Mouse (Mus musculus): ENCODE results near the gene Ndufs8. TPM values are rescaled to one million over a fixed set of nuclear protein-coding genes. Genes with fewer than 3 reads are reported as not detected.

Gene Ndufs8
- polyA plus RNA-seq, 1 experiment from 2014 or later = 507 TPM

DNA sequence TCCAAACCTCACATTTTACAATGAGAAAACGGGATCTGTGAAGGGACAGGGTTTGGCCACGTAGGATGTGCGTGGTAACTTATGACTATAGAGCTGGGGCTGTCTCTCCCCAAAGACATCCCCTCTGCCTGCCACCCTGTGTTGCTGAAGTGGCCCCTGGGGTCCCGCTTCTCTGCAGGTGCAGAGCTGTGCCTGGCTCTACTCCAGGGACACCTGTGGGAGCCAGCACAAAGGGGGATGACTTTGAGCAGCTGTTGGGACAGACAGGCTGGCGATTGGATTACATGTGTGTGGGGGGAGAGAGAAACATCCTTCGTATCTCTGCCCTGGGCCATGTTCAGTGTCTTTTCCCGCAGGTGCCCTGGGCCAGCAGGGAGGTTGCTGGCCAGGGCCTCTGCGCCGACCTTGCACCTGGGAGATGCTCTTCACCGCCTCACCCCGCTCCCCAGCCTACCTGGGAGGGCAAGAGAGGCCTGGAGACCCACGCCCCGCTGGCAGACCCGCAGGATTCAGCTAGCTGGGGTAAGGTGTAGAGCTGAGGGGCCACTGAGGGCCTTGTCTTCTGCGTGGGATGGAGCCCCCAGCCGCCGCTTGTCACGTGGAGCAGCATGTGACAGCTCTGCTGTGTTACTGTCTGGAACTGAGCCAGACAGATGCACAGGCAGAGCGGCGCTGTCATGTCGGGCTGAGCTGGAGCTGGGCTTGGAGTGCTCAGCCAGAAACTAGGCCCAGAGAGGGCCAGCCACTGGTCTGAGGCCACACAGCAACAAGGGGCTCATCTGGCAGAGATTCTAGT is 17.9 kb upstream of the Ndufs8 start:
- Histone ChIP-seq H3K4me3 (ENCODE audit: control insufficient read depth in 1 of 2, insufficient read depth in 1 of 2, low read depth in 1 of 2, low read length in 2 of 2) (no peak overlapping the region), H3K36me3 (ENCODE audit: control insufficient read depth, insufficient read depth, low read length) (no peaks in the 10 kb centered on the region), H3K27me3 (ENCODE audit: control insufficient read depth, insufficient read depth, low read length) (no peaks in the 10 kb centered on the region), H3K4me1 (ENCODE audit: control insufficient read depth in 2 of 2, insufficient read depth in 2 of 2, low read length in 2 of 2) (peaks cover 26% of the 10 kb centered on the region in 2 experiments), H3K9ac (ENCODE audit: low read length) (0 out of 2 replicates have a peak overlapping the region, but pooled peaks have one; percentile 4), H3K4me2 (ENCODE audit: low read length) (no peak overlapping the region), H3K27ac (replicated peaks in 1 of 2; ENCODE audit: control insufficient read depth in 1 of 2, insufficient read depth in 1 of 2, low read depth in 2 of 2, low read length in 2 of 2) (peak overlapping the region; percentile 69 to 78), H3K9me3 (ENCODE audit: control insufficient read depth, low read length) (no peaks in the 10 kb centered on the region)
- 61% methylated on average over 21 of the region's 21 CpGs for WGBS
- no peak for ATAC-seq (ENCODE audit: insufficient number of reproducible peaks, insufficient read depth, low FRiP score, low read depth)

DNA sequence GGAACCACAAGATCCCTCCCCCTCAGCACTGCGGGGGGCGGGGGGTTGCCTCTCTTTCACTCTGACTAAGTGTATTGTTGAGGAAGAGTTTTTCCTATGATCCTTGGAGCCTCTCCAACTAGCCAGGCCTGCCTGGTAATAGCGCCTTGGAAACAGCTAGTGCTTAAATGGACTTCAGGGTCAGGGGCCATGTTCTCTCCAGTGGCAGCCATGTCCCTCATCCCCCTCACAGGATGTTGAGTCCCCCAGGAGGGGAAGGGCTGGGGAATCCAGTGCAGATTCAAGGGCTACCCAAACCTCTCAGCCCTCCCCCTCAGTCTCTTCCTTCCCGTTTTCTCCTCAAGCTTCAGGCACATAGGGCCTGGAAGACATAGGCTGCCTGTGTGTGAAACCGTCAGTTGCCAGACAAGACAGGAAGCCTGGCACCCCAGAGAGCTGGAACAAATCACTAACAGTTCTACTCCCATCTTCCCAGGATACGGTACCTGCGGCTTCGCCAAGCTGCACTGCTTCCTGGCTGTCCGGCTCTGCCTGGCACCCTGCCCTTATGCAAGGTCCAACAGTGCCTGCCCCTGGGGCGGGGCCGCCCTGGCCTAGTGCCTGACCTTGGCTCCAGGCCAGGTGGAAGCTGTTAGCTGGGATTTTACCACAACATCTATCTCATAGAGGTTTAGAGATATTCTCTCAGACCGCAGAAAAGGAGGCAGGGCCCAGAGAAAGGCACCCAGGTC is 16.8 kb upstream of the Ndufs8 start, which contains the start of gene Aldh3b1:
Gene Aldh3b1 (minus strand): TSS at position 598 of the 731 bp plus-strand sequence.
- Histone ChIP-seq H3K36me3 (ENCODE audit: control insufficient read depth, insufficient read depth, low read length) (no peaks in the 10 kb centered on the region), H3K9ac (ENCODE audit: low read length) (0 out of 2 replicates have a peak within 1 kb of the TSS, but pooled peaks have one; percentile 4), H3K9me3 (ENCODE audit: control insufficient read depth, low read length) (no peaks in the 10 kb centered on the region), H3K27me3 (ENCODE audit: control insufficient read depth, insufficient read depth, low read length) (no peaks in the 10 kb centered on the region), H3K27ac (replicated peaks in 1 of 2; ENCODE audit: control insufficient read depth in 1 of 2, insufficient read depth in 1 of 2, low read depth in 2 of 2, low read length in 2 of 2) (peak within 1 kb of the TSS; percentile 69 to 78), H3K4me3 (ENCODE audit: control insufficient read depth in 1 of 2, insufficient read depth in 1 of 2, low read depth in 1 of 2, low read length in 2 of 2) (no peak within 1 kb of the TSS; a peak in 1 of 4 replicates), H3K4me1 (ENCODE audit: control insufficient read depth in 2 of 2, insufficient read depth in 2 of 2, low read length in 2 of 2) (peaks cover 24 to 26% of the 10 kb centered on the region in 2 experiments), H3K4me2 (ENCODE audit: low read length) (peak within 1 kb of the TSS; percentile 20)
- WGBS = 44% methylated on average over 12 of the region's 12 CpGs
- peak; percentile 78 for ATAC-seq (ENCODE audit: insufficient number of reproducible peaks, insufficient read depth, low FRiP score, low read depth)

DNA sequence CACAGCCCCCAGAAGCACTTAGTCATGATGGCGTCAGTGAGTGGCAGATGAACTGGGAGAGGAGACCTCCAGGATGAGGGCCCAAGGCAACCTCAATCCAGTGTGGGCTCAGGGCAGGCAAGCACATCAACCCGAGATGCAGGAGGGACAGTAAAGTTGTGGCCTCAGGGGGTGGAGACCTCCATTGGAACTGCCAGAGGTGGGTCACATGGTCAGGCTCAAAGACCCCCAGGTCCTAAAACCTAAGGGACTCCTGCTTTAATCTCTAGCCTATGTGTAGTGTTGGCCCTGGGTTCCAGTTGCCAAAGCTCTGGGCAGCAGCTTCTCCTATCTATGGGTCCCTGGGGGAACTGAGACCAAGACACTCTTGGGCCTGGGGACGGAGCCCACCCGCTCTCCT is 16.2 kb upstream of the Ndufs8 start:
- Histone ChIP-seq H3K4me3 (ENCODE audit: control insufficient read depth in 1 of 2, insufficient read depth in 1 of 2, low read depth in 1 of 2, low read length in 2 of 2) (no peak overlapping the region), H3K4me2 (ENCODE audit: low read length) (no peak overlapping the region), H3K27me3 (ENCODE audit: control insufficient read depth, insufficient read depth, low read length) (no peaks in the 10 kb centered on the region), H3K9me3 (ENCODE audit: control insufficient read depth, low read length) (no peaks in the 10 kb centered on the region), H3K9ac (ENCODE audit: low read length) (no peak overlapping the region), H3K36me3 (ENCODE audit: control insufficient read depth, insufficient read depth, low read length) (no peaks in the 10 kb centered on the region), H3K27ac (replicated peaks in 1 of 2; ENCODE audit: control insufficient read depth in 1 of 2, insufficient read depth in 1 of 2, low read depth in 2 of 2, low read length in 2 of 2) (peak overlapping the region; percentile 69 to 78), H3K4me1 (ENCODE audit: control insufficient read depth in 2 of 2, insufficient read depth in 2 of 2, low read length in 2 of 2) (peaks cover 29% of the 10 kb centered on the region in 2 experiments)
- 81% methylated on average over 4 of the region's 4 CpGs for WGBS
- no peak for ATAC-seq (ENCODE audit: insufficient number of reproducible peaks, insufficient read depth, low FRiP score, low read depth)

DNA sequence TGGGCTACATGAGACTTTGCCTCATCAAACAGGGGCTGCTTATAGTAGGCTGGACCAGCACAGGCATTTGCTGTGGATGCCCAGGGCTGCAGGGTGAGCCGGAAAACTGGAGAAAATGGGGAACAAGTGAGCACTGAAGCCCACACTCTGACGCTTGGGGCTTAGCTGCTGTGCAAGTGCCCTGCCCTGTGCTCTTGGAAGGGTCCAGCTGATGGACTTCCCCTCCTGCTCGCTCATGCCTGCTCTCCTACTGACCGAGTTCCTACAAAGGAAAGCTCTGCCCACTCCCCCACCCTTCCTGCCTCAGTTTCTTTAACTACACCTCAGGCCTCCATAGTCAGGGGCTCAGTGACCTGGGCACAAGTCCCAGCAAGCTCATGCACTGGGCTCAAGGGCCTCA is 15.4 kb upstream of the Ndufs8 start:
- Histone ChIP-seq H3K4me3 (ENCODE audit: control insufficient read depth in 1 of 2, insufficient read depth in 1 of 2, low read depth in 1 of 2, low read length in 2 of 2) (no peak overlapping the region), H3K4me1 (ENCODE audit: control insufficient read depth in 2 of 2, insufficient read depth in 2 of 2, low read length in 2 of 2) (peaks cover 30 to 32% of the 10 kb centered on the region in 2 experiments), H3K36me3 (ENCODE audit: control insufficient read depth, insufficient read depth, low read length) (no peaks in the 10 kb centered on the region), H3K9me3 (ENCODE audit: control insufficient read depth, low read length) (no peaks in the 10 kb centered on the region), H3K27me3 (ENCODE audit: control insufficient read depth, insufficient read depth, low read length) (no peaks in the 10 kb centered on the region), H3K4me2 (ENCODE audit: low read length) (no peak overlapping the region), H3K9ac (ENCODE audit: low read length) (no peak overlapping the region), H3K27ac (replicated peaks in 1 of 2; ENCODE audit: control insufficient read depth in 1 of 2, insufficient read depth in 1 of 2, low read depth in 2 of 2, low read length in 2 of 2) (no peak overlapping the region)
- no peak for ATAC-seq (ENCODE audit: insufficient number of reproducible peaks, insufficient read depth, low FRiP score, low read depth)
- WGBS = 82% methylated on average over 4 of the region's 4 CpGs

DNA sequence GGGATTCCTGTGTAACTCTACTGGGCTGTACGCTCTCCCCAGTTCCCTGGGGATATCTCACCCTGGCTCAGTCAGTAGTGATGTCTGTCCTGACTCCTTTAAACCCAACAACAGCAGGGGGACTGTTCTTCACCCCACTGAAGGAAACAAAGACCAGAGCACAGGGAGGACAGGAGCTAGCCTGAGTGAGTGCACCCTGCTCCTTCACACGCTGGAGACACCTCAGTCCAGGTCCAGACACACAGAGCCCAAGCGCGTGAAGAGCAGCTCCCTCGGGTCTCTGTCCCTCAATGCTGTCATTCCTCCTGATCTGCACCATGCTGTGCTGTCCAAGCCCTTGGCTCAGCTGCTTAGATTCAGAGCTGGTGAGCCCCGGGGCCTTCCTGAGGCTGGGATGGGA is 14.1 kb upstream of the Ndufs8 start:
- no peaks in the 10 kb centered on the region for H3K9me3 ChIP-seq (ENCODE audit: control insufficient read depth, low read length)
- 50% methylated on average over 6 of the region's 6 CpGs for WGBS
- H3K36me3 ChIP-seq (ENCODE audit: control insufficient read depth, insufficient read depth, low read length) = no peaks in the 10 kb centered on the region
- H3K4me2 ChIP-seq (ENCODE audit: low read length) = no peak overlapping the region
- no peak for ATAC-seq (ENCODE audit: insufficient number of reproducible peaks, insufficient read depth, low FRiP score, low read depth)
- H3K27me3 ChIP-seq (ENCODE audit: control insufficient read depth, insufficient read depth, low read length) = no peaks in the 10 kb centered on the region
- H3K27ac ChIP-seq (replicated peaks in 1 of 2; ENCODE audit: control insufficient read depth in 1 of 2, insufficient read depth in 1 of 2, low read depth in 2 of 2, low read length in 2 of 2) = 0 out of 4 replicates have a peak overlapping the region, but pooled peaks of 1 of the 2 experiments have one; percentile 6
- peaks cover 30 to 32% of the 10 kb centered on the region in 2 experiments for H3K4me1 ChIP-seq (ENCODE audit: control insufficient read depth in 2 of 2, insufficient read depth in 2 of 2, low read length in 2 of 2)
- H3K4me3 ChIP-seq (ENCODE audit: control insufficient read depth in 1 of 2, insufficient read depth in 1 of 2, low read depth in 1 of 2, low read length in 2 of 2) = no peak overlapping the region
- H3K9ac ChIP-seq (ENCODE audit: low read length) = no peak overlapping the region

DNA sequence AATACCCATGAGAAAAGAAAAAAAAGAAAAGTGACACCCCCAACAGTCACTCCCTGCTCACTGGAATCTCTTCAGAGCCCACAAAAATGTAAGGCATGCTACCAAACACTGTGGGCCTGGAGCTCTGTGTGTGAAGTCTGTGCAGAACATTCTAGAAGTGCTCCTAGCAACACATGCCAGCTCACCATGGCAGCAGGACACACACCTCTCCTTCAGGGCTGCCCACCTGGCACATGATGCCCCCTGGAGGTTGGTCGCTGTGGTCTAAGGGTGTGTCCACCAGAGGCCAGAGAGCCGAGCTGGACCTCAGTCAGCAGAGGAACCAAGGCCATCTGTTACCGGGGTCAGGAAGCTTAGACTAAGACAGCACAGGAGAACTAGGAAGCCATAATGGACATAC is 13.7 kb upstream of the Ndufs8 start:
- H3K9ac ChIP-seq (ENCODE audit: low read length) = no peak overlapping the region
- peaks cover 30 to 32% of the 10 kb centered on the region in 2 experiments for H3K4me1 ChIP-seq (ENCODE audit: control insufficient read depth in 2 of 2, insufficient read depth in 2 of 2, low read length in 2 of 2)
- H3K4me2 ChIP-seq (ENCODE audit: low read length) = no peak overlapping the region
- ATAC-seq (ENCODE audit: insufficient number of reproducible peaks, insufficient read depth, low FRiP score, low read depth) = no peak
- H3K4me3 ChIP-seq (ENCODE audit: control insufficient read depth in 1 of 2, insufficient read depth in 1 of 2, low read depth in 1 of 2, low read length in 2 of 2) = no peak overlapping the region
- no peaks in the 10 kb centered on the region for H3K27me3 ChIP-seq (ENCODE audit: control insufficient read depth, insufficient read depth, low read length)
- no peaks in the 10 kb centered on the region for H3K36me3 ChIP-seq (ENCODE audit: control insufficient read depth, insufficient read depth, low read length)
- H3K9me3 ChIP-seq (ENCODE audit: control insufficient read depth, low read length) = no peaks in the 10 kb centered on the region
- 66% methylated on average over 3 of the region's 3 CpGs for WGBS
- 0 out of 4 replicates have a peak overlapping the region, but pooled peaks of 1 of the 2 experiments have one; percentile 6 for H3K27ac ChIP-seq (replicated peaks in 1 of 2; ENCODE audit: control insufficient read depth in 1 of 2, insufficient read depth in 1 of 2, low read depth in 2 of 2, low read length in 2 of 2)

DNA sequence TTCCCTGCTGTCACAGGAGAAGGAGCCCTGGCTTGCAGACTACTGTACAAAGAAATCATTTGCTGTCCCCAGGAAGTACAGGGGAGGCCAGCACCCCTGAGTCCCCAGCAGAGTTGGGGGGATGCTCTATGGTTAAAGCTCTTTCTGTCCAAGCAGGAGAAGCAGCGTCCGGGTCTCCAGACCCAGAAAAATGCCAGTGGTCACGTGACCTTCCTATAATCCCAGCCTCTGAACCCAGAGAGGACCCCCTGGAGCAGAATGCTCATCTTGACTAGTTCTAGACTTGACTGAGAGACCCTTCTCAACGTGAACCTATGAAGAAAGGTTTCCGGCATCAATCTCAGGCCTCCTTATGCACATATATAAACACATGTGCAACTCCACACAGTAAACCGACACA is 13.3 kb upstream of the Ndufs8 start:
- Histone ChIP-seq H3K36me3 (ENCODE audit: control insufficient read depth, insufficient read depth, low read length) (no peaks in the 10 kb centered on the region), H3K27ac (replicated peaks in 1 of 2; ENCODE audit: control insufficient read depth in 1 of 2, insufficient read depth in 1 of 2, low read depth in 2 of 2, low read length in 2 of 2) (no peak overlapping the region), H3K4me2 (ENCODE audit: low read length) (no peak overlapping the region), H3K4me3 (ENCODE audit: control insufficient read depth in 1 of 2, insufficient read depth in 1 of 2, low read depth in 1 of 2, low read length in 2 of 2) (no peak overlapping the region), H3K9ac (ENCODE audit: low read length) (no peak overlapping the region), H3K27me3 (ENCODE audit: control insufficient read depth, insufficient read depth, low read length) (no peaks in the 10 kb centered on the region), H3K4me1 (ENCODE audit: control insufficient read depth in 2 of 2, insufficient read depth in 2 of 2, low read length in 2 of 2) (peaks cover 29 to 32% of the 10 kb centered on the region in 2 experiments), H3K9me3 (ENCODE audit: control insufficient read depth, low read length) (no peaks in the 10 kb centered on the region)
- WGBS = 92% methylated on average over 6 of the region's 6 CpGs
- no peak for ATAC-seq (ENCODE audit: insufficient number of reproducible peaks, insufficient read depth, low FRiP score, low read depth)

Measured in heart, embryonic 14.5 days (tissue).